Mouse (Mus musculus) cortical plate, adult 2 months (tissue): Measurements from ENCODE around the gene Gm10663. TPM values are rescaled to one million over a fixed set of nuclear protein-coding genes. Genes with fewer than 3 reads are reported as not detected.

Source experiments
- H3K27ac ChIP-seq: fragments of 200-500 bp; 2 replicates; pipeline ENCODE4 v1.5.1; 2012; ENCODE audit warnings: low read length, control low read depth, inconsistent platforms; ENCODE audit not compliant: insufficient read depth
- H3K4me1 ChIP-seq: fragments of 200-500 bp; 2 replicates; pipeline ENCODE4 v1.6.1; 2011; ENCODE audit warnings: low read length; ENCODE audit not compliant: control insufficient read depth, insufficient read depth
- H3K4me3 ChIP-seq: fragments of 200-500 bp; 2 replicates; pipeline ENCODE4 v1.5.1; 2011; ENCODE audit warnings: mild to moderate bottlenecking, low read length, control low read depth; ENCODE audit not compliant: insufficient read depth
- CTCF ChIP-seq: fragments of 200-500 bp; IDR thresholded peaks from 2 replicates; pipeline ENCODE4 v1.5.1; 2011; ENCODE audit warnings: mild to moderate bottlenecking, control low read depth, low read length; ENCODE audit not compliant: insufficient read depth; ENCODE audit errors: extremely low read depth
- POLR2A ChIP-seq: fragments of 200-500 bp; IDR thresholded peaks from 2 replicates; pipeline ENCODE4 v1.6.1; 2011; ENCODE audit warnings: mild to moderate bottlenecking, low read length, control low read depth; ENCODE audit not compliant: insufficient read depth; ENCODE audit errors: extremely low read depth
- polyA plus RNA-seq: library from polyadenylated mRNA; depleted of rRNA; stranded (reverse); fragments of >200 nt; gene quantifications from 2 replicates; pipeline ENCODE4 v1.2.3, GENCODE M21; 2012

The Gm10663 gene
- polyA plus RNA-seq, 1 experiment = not detected

GRCm38 (mm10) chr8:65047801-65048200 is 27.0 kb upstream of the Gm10663 start:
- H3K4me1 ChIP-seq = no peaks in the 10 kb centered on the region
- TF ChIP-seq POLR2A (no peak), CTCF (no peak)

GRCm38 (mm10) chr8:65053554-65053953 is 21.3 kb upstream of the Gm10663 start:
- Histone ChIP-seq H3K4me1 (no peaks in the 10 kb centered on the region), H3K4me3 (no peak overlapping the region), H3K27ac (no peak overlapping the region)
- TF ChIP-seq CTCF (no peak), POLR2A (no peak)

More at GRCm38 (mm10) chr8:65047801-65048200, 27.0 kb upstream of the Gm10663 start:
- Histone ChIP-seq H3K4me3 (no peak overlapping the region), H3K27ac (no peak overlapping the region)

DNA sequence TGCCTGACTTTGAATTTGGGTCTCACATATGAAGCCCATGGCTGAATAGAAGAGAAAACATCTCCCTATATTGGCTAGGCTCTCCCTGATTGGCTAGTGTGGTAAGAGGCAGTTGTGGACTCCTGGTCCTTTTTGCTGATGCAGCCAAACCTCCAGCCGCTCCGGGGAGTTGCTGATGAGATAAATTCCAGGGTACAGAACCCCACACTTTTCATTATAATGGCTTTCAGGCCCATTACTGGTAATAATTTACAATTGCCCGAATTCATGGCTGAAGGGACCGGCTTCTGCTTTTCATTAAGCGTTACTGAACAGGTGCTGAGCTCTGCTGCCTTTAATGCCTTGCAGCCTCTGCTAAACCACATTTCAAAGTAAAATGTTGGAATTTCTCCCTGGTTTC is 20.9 kb upstream of the Gm10663 start:
- TF ChIP-seq CTCF (no peak), POLR2A (no peak)
- H3K4me3 ChIP-seq = no peak overlapping the region

GRCm38 (mm10) chr8:65056722-65057121 is 18.1 kb upstream of the Gm10663 start:
- Histone ChIP-seq H3K4me1 (no peaks in the 10 kb centered on the region), H3K27ac (no peak overlapping the region), H3K4me3 (no peak overlapping the region)
- no peak for TF ChIP-seq CTCF
- TF ChIP-seq POLR2A = no peak

More for the DNA sequence above, 20.9 kb upstream of the Gm10663 start:
- H3K4me1 ChIP-seq = no peaks in the 10 kb centered on the region
- no peak overlapping the region for H3K27ac ChIP-seq

GRCm38 (mm10) chr8:65062195-65062594 is 12.6 kb upstream of the Gm10663 start:
- H3K27ac ChIP-seq = no peak overlapping the region
- no peaks in the 10 kb centered on the region for H3K4me1 ChIP-seq
- no peak overlapping the region for H3K4me3 ChIP-seq
- no peak for TF ChIP-seq CTCF
- TF ChIP-seq POLR2A = no peak

DNA sequence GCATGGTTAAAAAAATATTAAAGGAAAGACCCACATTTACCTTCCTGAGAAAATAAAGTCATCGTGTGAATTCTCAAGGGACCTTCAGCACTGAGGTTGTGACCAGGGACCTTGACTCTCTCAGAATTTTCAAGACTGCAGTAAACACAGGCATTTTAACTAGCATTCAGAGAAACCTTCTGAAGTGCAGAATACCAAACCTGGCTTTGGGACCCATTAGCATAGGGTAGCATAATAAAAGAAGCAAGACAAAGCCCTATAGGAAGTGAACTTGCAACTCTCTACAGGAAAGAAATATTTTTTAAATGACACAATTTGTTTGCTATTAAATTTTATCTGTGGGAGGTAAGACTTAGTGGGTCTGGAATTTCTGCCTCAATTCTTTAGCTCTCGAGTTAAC is 10.8 kb upstream of the Gm10663 start:
- no peak for TF ChIP-seq CTCF
- TF ChIP-seq POLR2A = no peak
- Histone ChIP-seq H3K27ac (no peak overlapping the region), H3K4me3 (no peak overlapping the region), H3K4me1 (no peaks in the 10 kb centered on the region)

- H3K4me3 ChIP-seq = no peak overlapping the region
- H3K27ac ChIP-seq = no peak overlapping the region
- no peak for TF ChIP-seq CTCF
- no peak for TF ChIP-seq POLR2A
- H3K4me1 ChIP-seq = no peaks in the 10 kb centered on the region
Measured at GRCm38 (mm10) chr8:65065622-65066021, 9.2 kb upstream of the Gm10663 start.

DNA sequence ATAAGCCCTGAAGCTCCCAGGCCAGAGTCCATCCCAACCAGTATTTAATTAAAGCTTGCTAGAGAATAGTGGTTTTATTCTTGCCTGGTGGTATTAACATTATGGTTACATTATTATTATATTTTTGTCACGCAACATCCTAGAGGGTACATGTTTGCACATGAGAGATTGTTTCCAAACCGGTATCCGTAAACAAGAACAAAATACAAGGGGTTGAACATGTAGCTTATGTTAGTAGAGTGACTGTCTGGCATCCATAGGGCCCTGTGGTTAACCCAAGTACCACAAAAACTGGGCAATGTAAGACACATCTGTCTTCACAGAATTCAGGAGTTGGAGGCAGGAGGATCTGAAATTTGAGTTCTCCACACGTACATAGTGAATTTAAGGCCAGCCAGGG is 7.8 kb upstream of the Gm10663 start:
- Histone ChIP-seq H3K4me1 (no peaks in the 10 kb centered on the region), H3K27ac (no peak overlapping the region), H3K4me3 (no peak overlapping the region)
- TF ChIP-seq POLR2A (no peak), CTCF (no peak)

DNA sequence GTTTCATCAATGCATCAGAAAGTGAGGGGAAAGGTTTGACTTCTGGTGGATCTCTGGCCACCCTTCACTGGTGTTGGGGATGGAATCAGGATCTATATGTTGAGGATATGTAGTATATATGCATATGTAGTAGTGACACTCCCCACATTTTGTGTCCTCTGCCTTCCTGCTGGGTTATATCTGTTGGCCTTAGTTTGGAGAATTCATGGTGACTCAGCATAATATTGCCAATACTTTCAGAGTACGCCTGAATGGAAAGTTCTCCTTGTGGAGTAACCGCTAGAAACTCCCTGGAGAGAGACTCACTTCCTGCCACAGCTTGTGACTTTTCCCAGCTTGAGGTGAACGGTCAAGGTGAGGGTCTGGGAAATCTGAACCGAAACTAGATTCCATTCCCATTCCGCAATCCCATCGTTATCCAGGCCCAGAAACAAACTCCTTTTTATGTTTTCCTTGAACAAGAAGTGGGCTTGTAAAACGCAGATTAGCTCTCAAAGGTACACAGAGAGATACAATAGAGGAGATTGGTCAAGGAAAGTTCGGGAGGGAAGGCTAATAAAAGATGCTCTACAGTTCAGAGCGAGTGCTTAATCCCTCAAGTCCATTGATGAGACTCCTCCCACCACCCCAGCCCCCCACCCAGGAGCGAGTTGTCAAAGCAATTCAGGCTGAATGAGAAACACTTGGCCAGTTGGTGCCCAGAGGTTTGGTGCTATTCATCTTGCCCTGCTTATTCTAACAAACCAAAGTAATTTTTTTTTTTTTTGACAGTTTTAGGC is 7.0 kb upstream of the Gm10663 start:
- no peak for TF ChIP-seq CTCF
- TF ChIP-seq POLR2A = no peak
- no peaks in the 10 kb centered on the region for H3K4me1 ChIP-seq
- H3K4me3 ChIP-seq = no peak overlapping the region
- no peak overlapping the region for H3K27ac ChIP-seq

DNA sequence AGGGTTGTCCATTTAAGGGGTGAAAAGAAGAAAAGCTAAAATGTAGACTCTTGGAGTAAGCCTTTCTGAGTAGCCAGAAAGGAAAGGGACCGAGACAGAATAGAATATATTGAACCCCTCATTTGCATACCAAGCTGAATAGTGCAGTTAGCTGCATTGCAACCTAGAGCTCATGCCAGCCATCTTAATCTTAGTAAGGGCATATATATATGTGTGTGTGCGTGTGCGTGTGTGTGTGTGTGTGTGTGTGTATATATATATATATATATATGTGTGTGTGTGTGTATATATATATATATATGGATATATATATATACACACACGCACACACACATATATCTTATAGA is 6.4 kb upstream of the Gm10663 start:
- Histone ChIP-seq H3K27ac (no peak overlapping the region), H3K4me1 (no peaks in the 10 kb centered on the region), H3K4me3 (no peak overlapping the region)
- TF ChIP-seq POLR2A = no peak
- no peak for TF ChIP-seq CTCF
